Mouse (Mus musculus) testis, adult 2 months (tissue): ENCODE data around the gene Grm8.

Source experiments
- CTCF ChIP-seq: fragments of 200-500 bp; IDR thresholded peaks from 2 replicates; pipeline ENCODE4 v1.5.1; 2012; ENCODE audit warnings: low read depth, mild to moderate bottlenecking, inconsistent platforms, low read length, moderate library complexity; ENCODE audit not compliant: control insufficient read depth, insufficient read depth, insufficient replicate concordance
- POLR2A ChIP-seq: fragments of 200-500 bp; IDR thresholded peaks from 2 replicates; pipeline ENCODE4 v1.6.1; 2012; ENCODE audit warnings: low read depth, mild to moderate bottlenecking, inconsistent platforms, low read length, moderate library complexity; ENCODE audit not compliant: control insufficient read depth

DNA sequence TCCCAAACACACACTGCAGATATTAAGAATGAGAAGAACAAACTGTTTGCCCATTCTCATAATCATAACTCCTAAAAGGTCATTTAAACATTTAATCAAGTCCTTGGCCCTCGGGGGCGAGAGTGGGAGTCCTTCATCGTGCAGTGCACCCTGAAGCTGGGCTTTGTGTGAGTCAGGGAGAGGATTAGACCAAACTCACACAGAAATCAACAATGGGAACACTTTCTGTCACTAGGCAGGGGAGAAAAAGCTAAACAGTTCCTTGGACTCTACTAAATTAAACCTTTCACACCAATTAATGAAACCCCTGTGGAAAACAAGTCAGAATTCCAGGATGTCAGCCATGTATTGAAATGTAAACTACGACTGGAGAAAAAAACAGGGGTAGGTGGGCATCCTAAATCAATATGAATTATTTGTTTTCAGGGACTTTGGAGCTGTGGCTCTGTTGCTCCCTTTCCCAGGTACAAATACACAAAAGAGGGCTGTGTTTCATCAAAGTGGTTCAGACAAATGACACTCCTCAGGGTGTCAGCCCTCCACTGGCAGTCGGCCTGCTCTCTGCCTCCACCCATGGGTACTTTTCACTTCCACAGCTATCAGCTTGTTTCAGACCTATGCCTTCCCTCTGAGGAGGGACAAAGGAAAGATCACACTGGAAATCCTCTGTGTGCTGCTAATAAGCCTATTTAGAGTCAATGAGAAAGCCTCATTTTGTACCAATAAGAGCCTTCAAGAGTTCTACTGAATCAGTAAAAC lies 389.1 kb downstream of the Grm8 start:
- TF ChIP-seq CTCF = no peak
- no peak for TF ChIP-seq POLR2A
